ENCODE assay signal across 26 mouse cellular contexts in genomic region chr5:105990777-105991176, GRCm38 (mm10).
DNase-seq lines count a peak whose midpoint lies in the region; ATAC-seq lines count a peak whose summit lies in the region.
"Had no signal": no experiment of that assay in that cellular context is flagged by ENCODE, and none has a peak within 500 bp of the region (broad histone marks: within the 10 kb centered on the region; RNA-seq: fewer than 3 reads in every experiment).

No protein-coding gene starts in this region.

- no peaks in the 10 kb centered on the region for H3K27me3 ChIP-seq in megakaryocyte, embryonic 14.5 days (replicated peaks)
- H3K27me3 ChIP-seq: embryonic facial prominence, embryonic 13.5 days; forebrain, embryonic 15.5 days; hindbrain, embryonic 13.5 days; intestine, embryonic 15.5 days had no signal

- peak; percentile 42 for DNase-seq in ES-CJ7 (ENCODE audit: low read depth, low spot score)
- DNase-seq in ZHBTc4 (ENCODE audit: low read depth, low spot score), result peak; percentile 74
- DNase-seq in spleen, adult 12 weeks (ENCODE audit: low spot score), result no peak
- DNase-seq in left cerebral cortex, adult 18-20 months (ENCODE audit: low spot score in 2 of 2), result no peak
- DNase-seq: adrenal gland, adult 8-10 months; adrenal gland, postnatal 25 days; cerebellum, adult 11-12 months; cerebellum, adult 8-10 months; cerebellum, postnatal 10 days; cerebellum, postnatal 36 days; embryo, embryonic 11 days; gastrocnemius, postnatal 10 days; gastrocnemius, postnatal 36 days; heart, adult 2 months had no signal

- H3K9me3 ChIP-seq in megakaryocyte, embryonic 14.5 days, result 0 out of 2 replicates have a peak, but pooled peaks cover 2% of the 10 kb centered on the region
- H3K9me3 ChIP-seq: embryonic facial prominence, embryonic 10.5 days; embryonic facial prominence, embryonic 13.5 days; forebrain, embryonic 12.5 days; forebrain, embryonic 15.5 days; hindbrain, embryonic 13.5 days; intestine, embryonic 15.5 days had no signal

- H3K4me1 ChIP-seq in megakaryocyte, embryonic 14.5 days, result no peaks in the 10 kb centered on the region
- H3K4me1 ChIP-seq: embryonic facial prominence, embryonic 10.5 days; embryonic facial prominence, embryonic 13.5 days; forebrain, embryonic 12.5 days; forebrain, embryonic 15.5 days; hindbrain, embryonic 13.5 days; intestine, embryonic 15.5 days had no signal

- no peak for ATAC-seq in megakaryocyte, adult 5-6 weeks (ENCODE audit: poor library complexity, severe bottlenecking)
- ATAC-seq: activated CD4-positive, CD25-positive, alpha-beta regulatory T cell, adult 4 months; forebrain, embryonic 15.5 days; hindbrain, embryonic 16.5 days; intestine, embryonic 15.5 days; Patski had no signal

- no peaks in the 10 kb centered on the region for H3K36me3 ChIP-seq in megakaryocyte, embryonic 14.5 days (replicated peaks; ENCODE audit: low read length)
- H3K36me3 ChIP-seq: embryonic facial prominence, embryonic 10.5 days; embryonic facial prominence, embryonic 13.5 days; forebrain, embryonic 12.5 days; forebrain, embryonic 15.5 days; hindbrain, embryonic 13.5 days; intestine, embryonic 15.5 days had no signal

- H3K4me3 ChIP-seq in megakaryocyte, embryonic 14.5 days (replicated peaks), result peak overlapping the region; percentile 20
- H3K4me3 ChIP-seq: embryonic facial prominence, embryonic 10.5 days; embryonic facial prominence, embryonic 13.5 days; erythroblast, embryonic 14.5 days; forebrain, embryonic 12.5 days; forebrain, embryonic 15.5 days; heart, adult 2 months; hindbrain, embryonic 13.5 days; intestine, embryonic 15.5 days had no signal

Comparison
In these comparisons a context has a peak if more than half of its experiments do, and no peak if none do; other contexts are left out.
1. DNase-seq: peak in ES-CJ7 (single experiment) and ZHBTc4 (single experiment); none in spleen, adult 12 weeks (single experiment) and left cerebral cortex, adult 18-20 months (0 of 2).